Mouse (Mus musculus) E14TG2a.4 (cell line): Measurements from ENCODE around the gene 1700020N01Rik.

Source experiments
- CTCF ChIP-seq: conservative IDR thresholded peaks from 2 replicates; pipeline ENCODE4 v1.5.1; 2014; ENCODE audit warnings: low read length
- POU5F1 ChIP-seq: IDR thresholded peaks from 2 replicates; pipeline ENCODE4 v1.6.1; 2014; ENCODE audit warnings: low read length, borderline replicate concordance

GRCm38 (mm10) chr10:21592896-21593380 is at the start of gene 1700020N01Rik:
- no peak for TF ChIP-seq CTCF
- TF ChIP-seq POU5F1: no peak
